Mouse (Mus musculus) midbrain, embryonic 16.5 days (tissue): ENCODE results near the gene Rims4. TPM values are rescaled to one million over a fixed set of nuclear protein-coding genes. Genes with fewer than 3 reads are reported as not detected.

ENCODE experiments used
- ATAC-seq: fragments of 200-750 bp; cut with Nextera tagmentation; 2 replicates; pipeline ENCODE4 v1.8.0; 2017; ENCODE audit warnings: moderate TSS enrichment
- H3K27ac ChIP-seq: fragments of 300-500 bp; sonication (generic); 2 replicates; pipeline ENCODE4 v1.5.1; 2014; ENCODE audit warnings: mild to moderate bottlenecking, low read length, mixed read lengths
- H3K27me3 ChIP-seq: fragments of 300-500 bp; sonication (generic); 2 replicates; pipeline ENCODE4 v1.6.1; 2014; ENCODE audit warnings: low read depth, low read length, mixed read lengths; ENCODE audit not compliant: control insufficient read depth, insufficient read depth
- H3K36me3 ChIP-seq: fragments of 300-500 bp; sonication (generic); 2 replicates; pipeline ENCODE4 v1.6.1; 2014; ENCODE audit warnings: mild to moderate bottlenecking, low read length, moderate library complexity, mixed read lengths; ENCODE audit not compliant: control insufficient read depth, insufficient read depth
- H3K4me1 ChIP-seq: fragments of 300-500 bp; sonication (generic); 2 replicates; pipeline ENCODE4 v1.6.1; 2014; ENCODE audit warnings: mild to moderate bottlenecking, low read length, mixed read lengths; ENCODE audit not compliant: control insufficient read depth, insufficient read depth
- H3K4me2 ChIP-seq: fragments of 300-500 bp; sonication (generic); 2 replicates; pipeline ENCODE4 v1.6.1; 2014; ENCODE audit warnings: mild to moderate bottlenecking, low read length, mixed read lengths
- H3K4me3 ChIP-seq: fragments of 300-500 bp; sonication (generic); 2 replicates; pipeline ENCODE4 v1.5.1; 2014; ENCODE audit warnings: low read depth, mild to moderate bottlenecking, low read length, moderate library complexity, mixed read lengths
- H3K9ac ChIP-seq: fragments of 300-500 bp; sonication (generic); 2 replicates; pipeline ENCODE4 v1.6.1; 2014; ENCODE audit warnings: low read depth, low read length, mixed read lengths
- H3K9me3 ChIP-seq: fragments of 300-500 bp; sonication (generic); replicated peaks from 2 replicates; pipeline ENCODE4 v1.6.1; 2014; ENCODE audit warnings: mild to moderate bottlenecking, low read length, mixed read lengths; ENCODE audit not compliant: control insufficient read depth, poor library complexity, severe bottlenecking
- WGBS: fragments of 180-500 bp; shearing (Covaris S2); extraction: QIAGEN DNeasy Blood & Tissue Kit; methylation state at CpG from one replicate; pipeline ENCODE4 v1.1.7; 2014; 5-methylcytosine and 5-hydroxymethylcytosine counted together
- polyA plus RNA-seq: library from polyadenylated mRNA; unstranded; fragments of >200 nt; fragmentation: Nextera tagmentation; extraction: Ambion mirVana; gene quantifications from 2 replicates; pipeline ENCODE4 v1.2.1, GENCODE M21; 2015

Gene Rims4
- polyA plus RNA-seq, 1 experiment from 2014 or later, result 20.4 TPM

GRCm38 (mm10) chr2:163882859-163883652 is 35.4 kb downstream of the Rims4 start:
- WGBS, result 70% methylated on average over 17 of the region's 17 CpGs
- H3K4me2 ChIP-seq, result no peak overlapping the region
- no peak overlapping the region for H3K4me3 ChIP-seq
- no peaks in the 10 kb centered on the region for H3K4me1 ChIP-seq
- no peaks in the 10 kb centered on the region for H3K9me3 ChIP-seq
- H3K9ac ChIP-seq, result no peak overlapping the region
- no peak for ATAC-seq
- H3K27me3 ChIP-seq, result no peaks in the 10 kb centered on the region
- no peaks in the 10 kb centered on the region for H3K36me3 ChIP-seq
- H3K27ac ChIP-seq, result no peak overlapping the region

- H3K9ac ChIP-seq, result no peak overlapping the region
- no peak overlapping the region for H3K4me3 ChIP-seq
- no peaks in the 10 kb centered on the region for H3K36me3 ChIP-seq
- H3K4me2 ChIP-seq, result no peak overlapping the region
- 76% methylated on average over 6 of the region's 6 CpGs for WGBS
- no peaks in the 10 kb centered on the region for H3K27me3 ChIP-seq
- H3K27ac ChIP-seq, result no peak overlapping the region
- peaks cover 10% of the 10 kb centered on the region for H3K4me1 ChIP-seq
- ATAC-seq, result no peak
- no peaks in the 10 kb centered on the region for H3K9me3 ChIP-seq
These were observed 37.6 kb downstream of the Rims4 start for GRCm38 (mm10) chr2:163880891-163881290.

- H3K9ac ChIP-seq, result no peak overlapping the region
- no peak overlapping the region for H3K4me3 ChIP-seq
- 62% methylated on average over 14 of the region's 14 CpGs for WGBS
- H3K9me3 ChIP-seq, result no peaks in the 10 kb centered on the region
- no peak overlapping the region for H3K27ac ChIP-seq
- H3K36me3 ChIP-seq, result no peaks in the 10 kb centered on the region
- H3K4me1 ChIP-seq, result peaks cover 23% of the 10 kb centered on the region
- no peaks in the 10 kb centered on the region for H3K27me3 ChIP-seq
- H3K4me2 ChIP-seq, result no peak overlapping the region
- no peak for ATAC-seq
These were observed 41.5 kb downstream of the Rims4 start for GRCm38 (mm10) chr2:163876830-163877498.

GRCm38 (mm10) chr2:163875484-163875883 is 43.0 kb downstream of the Rims4 start:
- 0 out of 2 replicates have a peak overlapping the region, but pooled peaks have one; percentile 2 for H3K27ac ChIP-seq
- no peaks in the 10 kb centered on the region for H3K27me3 ChIP-seq
- peak; percentile 63 for ATAC-seq
- H3K4me3 ChIP-seq, result no peak overlapping the region
- H3K9me3 ChIP-seq, result no peaks in the 10 kb centered on the region
- H3K4me1 ChIP-seq, result peaks cover 23% of the 10 kb centered on the region
- no peak overlapping the region for H3K4me2 ChIP-seq
- peak overlapping the region; percentile 11; the same call in 1 of the 2 replicates for H3K9ac ChIP-seq
- no peaks in the 10 kb centered on the region for H3K36me3 ChIP-seq
- 57% methylated on average over 7 of the region's 7 CpGs for WGBS

GRCm38 (mm10) chr2:163874877-163875276 is 43.6 kb downstream of the Rims4 start:
- Histone ChIP-seq H3K4me3 (no peak overlapping the region), H3K36me3 (no peaks in the 10 kb centered on the region), H3K4me2 (no peak overlapping the region), H3K4me1 (peaks cover 23% of the 10 kb centered on the region), H3K27ac (peak overlapping the region; percentile 2; the same call in 1 of the 2 replicates), H3K27me3 (no peaks in the 10 kb centered on the region), H3K9me3 (no peaks in the 10 kb centered on the region), H3K9ac (peak overlapping the region; percentile 11)
- WGBS, result 9% methylated on average over 5 of the region's 5 CpGs
- ATAC-seq, result peak; percentile 54; the same call in 1 of the 2 replicates

- 47% methylated on average over 3 of the region's 3 CpGs for WGBS
- no peaks in the 10 kb centered on the region for H3K9me3 ChIP-seq
- ATAC-seq, result no peak
- no peak overlapping the region for H3K9ac ChIP-seq
- H3K27me3 ChIP-seq, result no peaks in the 10 kb centered on the region
- H3K4me3 ChIP-seq, result no peak overlapping the region
- H3K36me3 ChIP-seq, result no peaks in the 10 kb centered on the region
- H3K4me2 ChIP-seq, result no peak overlapping the region
- H3K27ac ChIP-seq, result no peak overlapping the region
- peaks cover 18% of the 10 kb centered on the region for H3K4me1 ChIP-seq
These were observed 46.6 kb downstream of the Rims4 start for GRCm38 (mm10) chr2:163871906-163872305.

GRCm38 (mm10) chr2:163871266-163871665 is 47.2 kb downstream of the Rims4 start:
- H3K9me3 ChIP-seq, result no peaks in the 10 kb centered on the region
- no peaks in the 10 kb centered on the region for H3K36me3 ChIP-seq
- H3K4me3 ChIP-seq, result no peak overlapping the region
- H3K4me2 ChIP-seq, result no peak overlapping the region
- H3K9ac ChIP-seq, result no peak overlapping the region
- no peaks in the 10 kb centered on the region for H3K27me3 ChIP-seq
- WGBS, result 81% methylated on average over 4 of the region's 4 CpGs
- ATAC-seq, result no peak
- H3K27ac ChIP-seq, result no peak overlapping the region
- peaks cover 16% of the 10 kb centered on the region; the same call in 1 of the 2 replicates for H3K4me1 ChIP-seq

- ATAC-seq, result no peak
- Histone ChIP-seq H3K36me3 (no peaks in the 10 kb centered on the region), H3K4me1 (peaks cover 2% of the 10 kb centered on the region; the same call in 1 of the 2 replicates), H3K4me2 (no peak overlapping the region), H3K4me3 (no peak overlapping the region), H3K9me3 (no peaks in the 10 kb centered on the region), H3K9ac (no peak overlapping the region), H3K27ac (no peak overlapping the region), H3K27me3 (no peaks in the 10 kb centered on the region)
- 51% methylated on average over 5 of the region's 5 CpGs for WGBS
These were observed 48.7 kb downstream of the Rims4 start for GRCm38 (mm10) chr2:163869783-163870182.

- Histone ChIP-seq H3K27me3 (no peaks in the 10 kb centered on the region), H3K9ac (no peak overlapping the region), H3K27ac (no peak overlapping the region), H3K4me1 (no peaks in the 10 kb centered on the region), H3K4me2 (no peak overlapping the region), H3K4me3 (no peak overlapping the region), H3K36me3 (peaks cover 8% of the 10 kb centered on the region; the same call in 1 of the 2 replicates), H3K9me3 (no peaks in the 10 kb centered on the region)
- WGBS, result 90% methylated on average over 9 of the region's 9 CpGs
- no peak for ATAC-seq
These were observed 52.4 kb downstream of the Rims4 start for GRCm38 (mm10) chr2:163866061-163866460.
